Mouse (Mus musculus): ENCODE results near the gene Dab1. TPM values are rescaled to one million over a fixed set of nuclear protein-coding genes. Genes with fewer than 3 reads are reported as not detected.

Gene Dab1
- polyA plus RNA-seq, 1 experiment from 2014 or later = 66.3 TPM

DNA sequence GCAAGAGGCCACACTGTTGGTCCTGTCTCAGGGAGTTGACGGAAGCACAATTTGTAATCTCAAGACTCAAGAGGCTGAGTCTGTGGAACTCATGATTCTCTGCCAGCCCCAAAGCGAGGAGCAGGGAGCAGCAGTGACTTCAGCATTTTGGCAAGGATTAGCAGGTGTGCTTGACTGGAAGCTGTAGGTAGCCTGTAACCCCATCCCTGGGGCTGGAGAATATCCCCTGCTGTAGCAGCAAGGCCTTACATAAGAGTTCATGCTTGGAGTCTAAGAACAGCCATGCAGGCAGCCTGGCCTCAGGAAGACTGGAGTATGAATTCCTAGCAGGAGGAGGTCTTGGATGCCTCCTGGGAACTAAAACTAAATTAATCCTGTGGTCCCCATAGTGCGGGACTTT is 849.5 kb downstream of the Dab1 start:
- no peak for ATAC-seq (ENCODE audit: low FRiP score, low read depth)

DNA sequence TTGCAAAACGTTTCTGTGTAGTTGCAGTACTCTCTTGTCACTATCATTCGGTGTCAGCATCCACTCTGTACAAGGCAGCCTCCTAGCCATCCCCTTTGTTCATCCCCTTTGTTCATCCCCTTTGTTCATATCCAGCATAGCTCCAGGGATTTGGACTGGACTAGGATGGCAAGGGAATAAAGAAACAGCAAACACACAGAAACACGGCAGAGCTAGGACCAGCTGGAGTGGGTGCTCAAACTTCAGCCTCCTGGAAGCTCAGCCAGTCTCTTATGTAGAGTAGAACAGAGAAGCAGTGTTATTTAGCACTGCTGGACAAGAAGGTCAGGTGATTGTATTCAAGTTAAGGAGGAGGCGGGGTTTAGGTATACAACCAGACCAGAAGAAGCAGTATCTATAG is 853.8 kb downstream of the Dab1 start:
- Histone ChIP-seq H3K27me3 (no peaks in the 10 kb centered on the region), H3K4me1 (peaks cover 5% of the 10 kb centered on the region; the same call in 1 of the 2 replicates), H3K4me2 (replicated peaks) (no peak overlapping the region), H3K9ac (replicated peaks) (no peak overlapping the region), H3K4me3 (no peak overlapping the region), H3K27ac (replicated peaks) (no peak overlapping the region), H3K36me3 (no peaks in the 10 kb centered on the region), H3K9me3 (no peaks in the 10 kb centered on the region)
- WGBS = 66% methylated on average over 4 of the region's 4 CpGs
- no peak for ATAC-seq (ENCODE audit: low FRiP score, low read depth)

More for the DNA sequence above, 849.5 kb downstream of the Dab1 start:
- Histone ChIP-seq H3K9ac (replicated peaks) (no peak overlapping the region), H3K27me3 (no peaks in the 10 kb centered on the region), H3K9me3 (no peaks in the 10 kb centered on the region), H3K27ac (replicated peaks) (no peak overlapping the region), H3K36me3 (no peaks in the 10 kb centered on the region), H3K4me2 (replicated peaks) (no peak overlapping the region), H3K4me3 (no peak overlapping the region), H3K4me1 (peaks cover 21% of the 10 kb centered on the region)
- WGBS = 77% methylated on average over 3 of the region's 3 CpGs

DNA sequence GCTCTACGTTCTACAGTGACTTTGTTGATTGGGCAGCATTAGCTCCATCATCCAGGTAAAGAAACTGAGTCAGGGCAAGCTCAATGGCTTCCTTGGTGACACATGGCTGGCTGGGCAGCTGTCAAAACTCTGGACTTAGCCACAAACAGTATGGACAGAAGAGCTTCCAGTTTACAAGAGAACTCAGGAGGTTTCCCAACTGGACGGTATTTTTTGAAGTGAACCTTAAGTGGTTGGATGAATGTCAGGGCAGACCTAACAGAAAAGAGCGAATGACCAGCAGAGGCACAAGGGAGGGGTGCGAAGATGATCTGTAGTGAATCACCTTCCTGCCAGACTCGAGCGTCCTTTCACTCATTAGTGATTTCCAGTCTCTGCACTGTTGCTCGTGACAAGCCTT is 857.7 kb downstream of the Dab1 start:
- WGBS = 93% methylated on average over 7 of the region's 7 CpGs
- no peaks in the 10 kb centered on the region for H3K27me3 ChIP-seq
- no peak overlapping the region for H3K9ac ChIP-seq (replicated peaks)
- H3K9me3 ChIP-seq = no peaks in the 10 kb centered on the region
- ATAC-seq (ENCODE audit: low FRiP score, low read depth) = no peak
- H3K4me2 ChIP-seq (replicated peaks) = no peak overlapping the region
- peaks cover 5% of the 10 kb centered on the region; the same call in 1 of the 2 replicates for H3K4me1 ChIP-seq
- H3K27ac ChIP-seq (replicated peaks) = no peak overlapping the region
- H3K4me3 ChIP-seq = no peak overlapping the region
- no peaks in the 10 kb centered on the region for H3K36me3 ChIP-seq

DNA sequence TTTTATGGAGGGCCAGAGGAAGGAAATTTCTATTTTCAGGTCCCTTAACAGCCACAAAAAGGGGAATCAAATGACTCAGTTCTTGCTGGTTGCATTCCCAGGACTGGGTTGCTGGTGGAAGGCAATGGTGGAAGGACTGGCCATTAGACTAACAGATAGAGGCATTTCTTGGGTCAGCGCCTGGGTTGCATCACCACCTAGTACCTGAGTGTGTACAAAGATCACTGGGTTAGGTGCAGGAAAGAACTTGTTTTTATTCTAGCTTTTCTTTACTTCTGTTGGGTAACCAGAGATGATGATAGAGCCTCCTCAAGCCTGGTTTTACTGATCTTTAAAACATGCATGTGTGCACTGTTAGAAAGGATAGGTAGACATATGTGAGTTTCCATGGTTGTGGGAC is 864.8 kb downstream of the Dab1 start:
- Histone ChIP-seq H3K36me3 (no peaks in the 10 kb centered on the region), H3K9me3 (no peaks in the 10 kb centered on the region), H3K9ac (replicated peaks) (no peak overlapping the region), H3K4me1 (no peaks in the 10 kb centered on the region), H3K27me3 (no peaks in the 10 kb centered on the region), H3K4me3 (no peak overlapping the region), H3K4me2 (replicated peaks) (no peak overlapping the region), H3K27ac (replicated peaks) (no peak overlapping the region)
- 100% methylated on average over 1 of the region's 1 CpGs for WGBS
- ATAC-seq (ENCODE audit: low FRiP score, low read depth) = no peak

DNA sequence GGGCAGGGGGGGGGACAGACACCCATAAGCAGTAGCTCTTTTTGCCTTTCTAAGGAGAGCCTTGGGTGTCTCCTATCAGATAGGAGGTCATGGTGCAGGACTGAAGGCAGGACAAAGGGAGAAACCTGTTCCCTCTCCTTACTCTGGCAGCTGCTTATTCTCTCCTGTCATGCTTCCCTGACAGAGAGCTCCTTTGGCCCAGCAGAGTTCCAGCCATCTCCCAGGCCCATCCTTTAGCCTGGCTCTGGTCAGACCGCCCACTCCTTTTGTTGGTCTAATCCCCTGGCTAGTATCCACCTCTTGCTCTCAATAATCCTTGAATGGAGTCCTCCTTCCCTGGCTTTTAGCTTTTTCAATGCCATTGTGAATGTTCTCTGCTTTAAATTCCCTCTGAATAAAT is 878.1 kb downstream of the Dab1 start:
- peak; percentile 81 for ATAC-seq (ENCODE audit: low FRiP score, low read depth)
- H3K36me3 ChIP-seq = no peaks in the 10 kb centered on the region
- H3K4me2 ChIP-seq (replicated peaks) = no peak overlapping the region
- peak overlapping the region; percentile 71 for H3K27ac ChIP-seq (replicated peaks)
- peaks cover 43% of the 10 kb centered on the region for H3K4me1 ChIP-seq
- no peaks in the 10 kb centered on the region; the same call in 1 of the 2 replicates for H3K27me3 ChIP-seq
- H3K4me3 ChIP-seq = no peak overlapping the region
- H3K9me3 ChIP-seq = no peaks in the 10 kb centered on the region
- H3K9ac ChIP-seq (replicated peaks) = no peak overlapping the region
- WGBS = 14% methylated on average over 1 of the region's 1 CpGs

DNA sequence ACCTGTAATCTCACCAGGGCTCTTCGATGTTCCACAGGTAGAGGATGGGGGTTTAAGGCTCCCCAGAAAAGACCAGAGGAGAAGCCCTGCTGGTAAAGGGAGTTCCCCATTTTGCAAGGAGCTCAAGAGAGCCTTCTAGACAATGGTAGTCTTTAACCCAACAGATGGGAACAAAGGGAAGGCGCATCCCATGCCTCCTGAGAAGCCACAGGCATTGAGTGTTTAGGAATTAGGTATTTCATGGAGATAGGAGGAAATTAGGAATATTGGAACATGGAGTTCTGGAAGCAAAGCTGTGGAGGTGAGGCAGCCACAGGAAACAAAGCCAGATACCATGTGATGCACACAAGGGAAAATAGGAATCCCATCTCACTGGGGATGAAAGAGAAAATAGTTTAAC is 881.0 kb downstream of the Dab1 start:
- no peak overlapping the region for H3K27ac ChIP-seq (replicated peaks)
- H3K4me1 ChIP-seq = peaks cover 46% of the 10 kb centered on the region

DNA sequence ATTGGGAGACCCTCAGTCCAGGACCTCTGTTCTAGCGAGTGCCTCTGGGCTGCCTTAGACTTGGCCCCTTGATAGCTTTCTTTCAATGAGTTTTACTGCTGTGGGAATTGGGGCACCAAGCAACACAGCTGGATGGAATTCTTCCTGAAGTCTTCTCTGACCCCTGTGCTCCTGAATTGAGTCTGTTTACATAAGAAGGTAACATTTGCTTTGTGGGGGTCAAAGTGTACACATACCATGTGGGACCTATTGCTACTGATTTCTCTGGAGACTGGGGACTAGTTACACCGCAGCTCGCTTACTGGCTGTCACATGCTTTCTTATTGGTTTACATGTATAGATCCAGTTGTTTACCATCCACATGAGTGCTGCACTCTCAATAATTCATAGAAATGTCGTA is 881.5 kb downstream of the Dab1 start:
- Histone ChIP-seq H3K27ac (replicated peaks) (no peak overlapping the region), H3K27me3 (no peaks in the 10 kb centered on the region), H3K4me1 (peaks cover 45% of the 10 kb centered on the region), H3K9ac (replicated peaks) (no peak overlapping the region), H3K4me2 (replicated peaks) (no peak overlapping the region), H3K4me3 (no peak overlapping the region), H3K36me3 (no peaks in the 10 kb centered on the region), H3K9me3 (no peaks in the 10 kb centered on the region)
- WGBS = 62% methylated on average over 4 of the region's 4 CpGs
- no peak for ATAC-seq (ENCODE audit: low FRiP score, low read depth)

More for the DNA sequence above, 881.0 kb downstream of the Dab1 start:
- Histone ChIP-seq H3K4me3 (no peak overlapping the region), H3K9me3 (no peaks in the 10 kb centered on the region), H3K27me3 (no peaks in the 10 kb centered on the region), H3K9ac (replicated peaks) (no peak overlapping the region), H3K36me3 (no peaks in the 10 kb centered on the region), H3K4me2 (replicated peaks) (no peak overlapping the region)
- 80% methylated on average over 2 of the region's 2 CpGs for WGBS
- no peak for ATAC-seq (ENCODE audit: low FRiP score, low read depth)

DNA sequence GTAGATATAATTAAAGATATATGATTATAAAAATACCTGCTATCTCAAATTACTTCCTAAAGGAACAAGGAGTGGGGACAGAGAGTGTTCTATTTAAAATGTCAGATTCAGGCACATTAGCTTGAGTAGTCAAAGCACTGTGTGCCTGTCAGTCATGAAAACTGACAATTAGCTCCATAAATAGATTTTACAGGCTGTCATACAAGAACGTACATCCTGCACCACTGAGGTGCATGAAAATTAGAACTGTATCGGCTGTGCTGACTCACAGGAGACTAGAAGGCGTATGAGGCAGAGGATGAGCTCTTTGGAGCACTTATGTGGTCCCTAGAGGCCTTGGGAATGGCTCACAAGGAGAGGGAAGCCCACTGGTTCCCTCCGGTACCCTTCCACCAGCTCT is 882.1 kb downstream of the Dab1 start:
- Histone ChIP-seq H3K27me3 (no peaks in the 10 kb centered on the region), H3K9ac (replicated peaks) (no peak overlapping the region), H3K4me1 (peaks cover 45% of the 10 kb centered on the region), H3K36me3 (no peaks in the 10 kb centered on the region), H3K4me2 (replicated peaks) (no peak overlapping the region), H3K9me3 (no peaks in the 10 kb centered on the region), H3K27ac (replicated peaks) (no peak overlapping the region), H3K4me3 (no peak overlapping the region)
- no peak for ATAC-seq (ENCODE audit: low FRiP score, low read depth)
- 68% methylated on average over 4 of the region's 4 CpGs for WGBS

DNA sequence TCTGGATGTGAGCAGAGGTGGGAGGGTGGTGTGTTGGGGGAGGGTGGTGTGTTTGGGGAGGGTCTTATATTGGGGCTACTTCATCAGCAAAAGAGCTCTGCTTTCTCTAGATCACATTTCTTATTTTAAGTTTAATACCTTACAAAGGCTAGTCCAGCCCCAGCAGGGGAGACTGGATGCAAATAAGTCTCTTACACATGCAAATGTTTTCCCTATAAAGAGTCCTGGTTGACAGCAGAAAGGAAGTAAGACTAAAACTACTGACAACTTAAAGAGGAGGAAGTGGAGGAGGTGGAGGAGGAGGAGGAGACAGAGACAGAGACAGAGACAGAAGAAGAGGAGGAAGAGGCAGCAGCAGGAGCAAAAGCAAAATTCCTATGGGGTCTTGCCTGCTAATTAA is 885.8 kb downstream of the Dab1 start:
- H3K9ac ChIP-seq (replicated peaks) = no peak overlapping the region
- peaks cover 43% of the 10 kb centered on the region for H3K4me1 ChIP-seq

DNA sequence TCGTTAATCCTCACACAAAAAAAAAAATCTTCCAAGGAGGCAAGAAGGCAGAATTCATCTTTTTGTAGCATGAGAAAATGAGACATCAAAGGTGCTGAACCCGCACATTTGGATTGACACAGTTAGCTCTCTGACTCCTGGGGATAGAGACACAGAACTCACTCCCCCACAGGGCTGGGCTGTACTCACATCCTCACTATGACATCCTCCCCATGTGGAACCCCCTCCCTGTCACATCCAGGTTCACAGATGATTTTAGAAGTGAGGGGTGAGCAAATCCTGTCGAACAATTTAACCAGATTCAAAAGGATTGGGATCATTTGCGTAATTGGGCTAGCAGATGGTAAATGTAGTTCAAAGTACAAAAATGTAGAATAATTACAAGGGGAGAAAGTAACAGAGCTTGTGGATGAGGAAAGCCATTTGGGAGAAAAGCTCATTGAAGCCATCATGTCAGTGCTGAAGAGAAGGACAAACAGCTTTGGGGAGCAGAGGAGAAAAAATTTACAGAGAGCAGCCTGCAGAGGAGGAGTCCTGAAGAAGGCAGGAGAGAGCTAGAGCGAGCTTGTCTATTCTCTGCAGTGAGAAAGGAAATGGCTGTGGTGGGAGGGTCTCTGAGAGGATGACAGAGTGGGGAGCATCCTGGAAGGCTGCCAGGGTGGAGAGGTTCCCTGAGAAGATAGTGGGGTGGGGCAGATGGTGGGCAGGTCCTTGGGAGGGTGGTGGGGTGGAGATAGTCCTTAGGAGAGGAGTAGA is 890.2 kb downstream of the Dab1 start:
- Histone ChIP-seq H3K4me3 (no peak overlapping the region), H3K9ac (replicated peaks) (no peak overlapping the region), H3K9me3 (no peaks in the 10 kb centered on the region), H3K4me2 (replicated peaks) (no peak overlapping the region), H3K27ac (replicated peaks) (no peak overlapping the region), H3K36me3 (no peaks in the 10 kb centered on the region), H3K4me1 (peaks cover 32% of the 10 kb centered on the region), H3K27me3 (no peaks in the 10 kb centered on the region)
- 48% methylated on average over 5 of the region's 5 CpGs for WGBS
- ATAC-seq (ENCODE audit: low FRiP score, low read depth) = no peak

More for the DNA sequence above, 885.8 kb downstream of the Dab1 start:
- Histone ChIP-seq H3K27me3 (no peaks in the 10 kb centered on the region), H3K9me3 (no peaks in the 10 kb centered on the region), H3K27ac (replicated peaks) (no peak overlapping the region; the same call in 1 of the 2 replicates), H3K4me2 (replicated peaks) (no peak overlapping the region), H3K36me3 (no peaks in the 10 kb centered on the region), H3K4me3 (no peak overlapping the region)
- ATAC-seq (ENCODE audit: low FRiP score, low read depth) = no peak

DNA sequence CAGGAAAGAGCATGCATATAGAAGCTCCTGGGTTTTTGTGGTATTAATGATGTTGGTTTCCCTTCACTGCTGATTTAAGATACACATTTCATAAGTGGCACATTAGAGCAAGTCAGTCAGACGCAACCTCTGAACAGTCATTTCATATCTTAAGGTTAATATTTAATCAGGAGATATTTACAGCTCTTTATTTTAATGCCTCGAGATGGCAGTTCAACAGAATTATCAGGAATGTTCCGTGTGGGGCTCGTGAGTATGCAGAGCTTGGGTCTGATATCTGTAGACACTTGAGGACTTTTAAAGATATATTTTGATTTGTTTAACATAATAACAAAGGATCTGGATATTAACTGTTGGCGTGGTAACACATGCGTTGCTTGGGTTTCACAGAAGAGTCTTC is 892.7 kb downstream of the Dab1 start:
- 93% methylated on average over 6 of the region's 6 CpGs for WGBS
- no peaks in the 10 kb centered on the region for H3K36me3 ChIP-seq
- no peaks in the 10 kb centered on the region for H3K27me3 ChIP-seq
- no peak overlapping the region for H3K9ac ChIP-seq (replicated peaks)
- H3K9me3 ChIP-seq = no peaks in the 10 kb centered on the region
- no peak overlapping the region for H3K27ac ChIP-seq (replicated peaks)
- H3K4me3 ChIP-seq = no peak overlapping the region
- peaks cover 27% of the 10 kb centered on the region for H3K4me1 ChIP-seq
- no peak overlapping the region for H3K4me2 ChIP-seq (replicated peaks)
- ATAC-seq (ENCODE audit: low FRiP score, low read depth) = no peak

DNA sequence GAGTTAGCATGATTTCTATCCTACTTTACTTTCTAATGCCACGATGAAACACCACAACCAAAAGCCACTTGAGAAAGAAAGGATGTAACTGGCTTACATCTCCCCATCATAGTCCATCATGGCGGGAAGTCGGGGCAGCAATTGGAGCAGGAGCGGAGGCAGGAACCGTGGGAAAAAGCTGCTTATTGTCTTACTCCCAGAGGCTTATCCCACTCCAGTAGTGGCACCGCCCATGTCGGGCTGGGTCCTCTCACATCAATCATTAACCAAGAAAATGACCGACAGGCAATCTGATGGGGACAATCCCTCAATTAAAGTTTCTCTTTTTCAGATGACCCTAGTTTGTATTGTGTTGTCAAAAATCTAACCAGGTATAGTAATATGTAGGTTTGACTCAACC is 893.4 kb downstream of the Dab1 start:
- H3K4me3 ChIP-seq = no peak overlapping the region
- H3K27ac ChIP-seq (replicated peaks) = no peak overlapping the region
- no peak for ATAC-seq (ENCODE audit: low FRiP score, low read depth)
- H3K27me3 ChIP-seq = no peaks in the 10 kb centered on the region
- 77% methylated on average over 8 of the region's 8 CpGs for WGBS
- H3K4me1 ChIP-seq = peaks cover 27% of the 10 kb centered on the region
- H3K9ac ChIP-seq (replicated peaks) = no peak overlapping the region
- H3K4me2 ChIP-seq (replicated peaks) = no peak overlapping the region
- H3K36me3 ChIP-seq = no peaks in the 10 kb centered on the region
- no peaks in the 10 kb centered on the region for H3K9me3 ChIP-seq

DNA sequence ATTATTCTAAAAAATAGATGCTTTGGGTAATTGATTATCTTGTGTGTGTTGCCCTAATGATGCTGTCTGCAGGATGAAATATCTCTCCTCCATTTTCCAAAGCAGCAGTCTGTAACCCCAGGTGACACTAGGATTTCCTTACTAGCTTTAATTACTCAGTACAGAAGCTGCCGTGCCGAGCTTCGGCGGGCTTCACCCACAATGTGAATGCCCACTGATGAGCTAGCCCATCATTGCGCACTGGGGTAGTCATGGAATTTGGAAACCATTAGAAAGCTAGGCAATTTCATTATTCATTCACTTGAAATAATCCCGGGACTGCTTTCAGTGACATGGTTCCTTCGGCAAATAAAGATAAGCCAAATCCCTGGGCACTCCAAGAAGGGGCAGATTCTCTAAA is 894.5 kb downstream of the Dab1 start:
- Histone ChIP-seq H3K4me2 (replicated peaks) (peak overlapping the region; percentile 41; the same call in 1 of the 2 replicates), H3K9me3 (no peaks in the 10 kb centered on the region), H3K36me3 (no peaks in the 10 kb centered on the region), H3K4me1 (peaks cover 25% of the 10 kb centered on the region), H3K4me3 (no peak overlapping the region), H3K27me3 (no peaks in the 10 kb centered on the region), H3K9ac (replicated peaks) (no peak overlapping the region), H3K27ac (replicated peaks) (0 out of 2 replicates have a peak overlapping the region, but pooled peaks have one; percentile 30)
- 46% methylated on average over 7 of the region's 7 CpGs for WGBS
- peak; percentile 56; the same call in 1 of the 2 replicates for ATAC-seq (ENCODE audit: low FRiP score, low read depth)
